Mouse (Mus musculus) left cerebral cortex, postnatal 36 days (tissue): ENCODE results near the gene Tns3. TPM values are rescaled to one million over a fixed set of nuclear protein-coding genes. Genes with fewer than 3 reads are reported as not detected.

ENCODE experiments used
- DNase-seq, 2 experiments: peaks; one replicate each; pipeline ENCODE4 v3.0.0; 2021 to 2022; ENCODE audit warnings: low spot score in 2 of 2, mixed read lengths in 1 of 2
- intact Hi-C: fragments of 180-260 bp; cut with DNase I; formaldehyde crosslinking; loops from one replicate; pipeline ENCODE4 v1.15.1; 2025
- total RNA-seq, 2 experiments: library from RNA; stranded (reverse); gene quantifications; 2 replicates each; pipeline ENCODE4 v1.2.3; 2021

Tns3 gene
- 10 to 100 TPM; 36.9 to 39.4 TPM for total RNA-seq

- no peak for DNase-seq
- intact Hi-C loops = loop anchor here (5.0 kb wide), 2 partner anchors 42 to 127 kb away; no protein-coding TSS in a partner anchor
Observed at GRCm38 (mm10) chr11:8664393-8664743, at the start of gene Tns3. Gene Tns3 (minus strand): TSS chr11:8664535.

- no peak for DNase-seq
- intact Hi-C loops = no loop called here
Observed at GRCm38 (mm10) chr11:8706246-8707041, 42.1 kb upstream of the Tns3 start.

- intact Hi-C loops = no loop called here
- no peak for DNase-seq
Observed at GRCm38 (mm10) chr11:8705156-8705555, 40.8 kb upstream of the Tns3 start.

GRCm38 (mm10) chr11:8703876-8704275, 39.5 kb upstream of the Tns3 start:
- no peak for DNase-seq

GRCm38 (mm10) chr11:8702532-8702886, 38.2 kb upstream of the Tns3 start:
- intact Hi-C loops = no loop called here
- no peak for DNase-seq

More at GRCm38 (mm10) chr11:8703876-8704275, 39.5 kb upstream of the Tns3 start:
- intact Hi-C loops = no loop called here

DNA sequence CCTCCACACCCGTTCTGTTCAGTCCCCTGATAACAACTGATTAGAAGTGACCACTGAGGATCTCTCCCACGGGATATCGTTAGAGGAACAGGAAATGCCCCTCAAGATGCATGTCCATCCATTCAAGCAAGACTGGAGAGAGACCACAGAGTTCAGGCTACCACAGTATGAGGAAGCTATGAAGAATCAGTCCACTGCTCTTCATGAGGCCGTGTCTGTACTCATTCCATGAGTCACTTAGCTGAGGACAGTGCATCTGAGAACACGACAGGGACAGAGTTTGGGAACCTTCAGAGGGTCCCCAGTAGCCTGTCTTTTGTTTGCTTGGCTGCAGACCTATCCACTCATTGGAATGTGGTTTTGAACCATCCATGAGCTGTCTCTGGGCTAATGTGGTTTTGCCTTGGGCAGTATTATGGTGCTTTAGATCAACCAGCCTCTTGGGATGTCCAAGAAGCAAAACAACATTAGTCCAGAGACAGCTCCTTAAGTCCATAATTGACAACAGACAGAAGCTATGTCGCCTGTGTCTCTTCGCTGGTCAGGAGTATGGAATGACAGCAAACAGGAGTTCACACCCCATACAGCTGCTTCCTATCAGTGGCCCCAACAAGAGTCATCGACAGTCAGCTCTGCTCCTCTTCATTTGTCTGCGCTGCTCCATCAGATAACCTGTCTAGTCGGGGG, 37.7 kb upstream of the Tns3 start:
- no peak for DNase-seq
- intact Hi-C loops = no loop called here

DNA sequence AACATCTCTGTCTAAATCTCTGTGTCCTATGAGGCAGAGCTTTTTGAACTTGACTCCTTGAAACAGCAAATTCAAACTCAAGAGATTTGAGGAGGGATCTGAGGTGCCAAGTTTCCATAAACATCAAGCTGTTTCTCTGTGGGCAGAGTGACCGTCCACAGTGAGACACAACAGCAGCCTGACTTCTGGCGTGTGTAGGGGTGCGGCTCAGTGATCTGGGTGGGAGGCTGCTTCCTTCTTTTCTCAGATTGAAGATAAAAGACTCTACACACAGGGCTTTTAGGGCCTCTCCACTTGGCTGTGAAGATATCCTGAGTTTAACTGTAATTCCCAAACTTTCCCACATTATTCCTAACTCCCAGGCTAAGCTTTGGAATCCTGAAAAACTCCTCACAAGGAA, 37.1 kb upstream of the Tns3 start:
- DNase-seq = no peak
- intact Hi-C loops = no loop called here

DNA sequence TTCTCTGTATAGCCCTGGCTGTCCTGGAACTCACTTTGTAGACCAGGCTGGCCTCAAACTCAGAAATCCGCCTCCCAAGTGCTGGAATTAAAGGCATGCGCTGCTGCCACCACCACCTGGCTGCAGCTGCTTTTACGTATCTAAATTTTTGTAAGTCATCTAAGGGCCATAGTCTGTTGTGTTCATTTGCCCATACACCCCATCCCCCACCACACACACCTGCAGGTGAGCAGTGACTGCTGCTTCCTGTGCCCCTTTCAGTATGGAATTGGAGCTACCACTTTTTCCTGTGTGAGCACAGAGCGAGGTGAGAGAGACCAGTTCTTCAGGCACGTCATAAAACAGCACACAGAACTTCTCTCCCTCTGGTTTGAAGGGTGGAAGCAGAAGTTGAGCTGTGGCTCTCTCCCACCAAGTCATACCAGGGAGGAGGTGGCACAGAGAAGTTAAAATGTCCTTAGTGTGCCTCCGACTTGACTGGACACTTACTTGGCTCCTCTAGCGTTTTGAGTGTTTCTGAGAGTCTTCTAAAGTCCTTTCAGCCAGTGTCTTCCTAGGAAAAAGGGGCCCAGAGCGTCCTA, 36.4 kb upstream of the Tns3 start:
- intact Hi-C loops = no loop called here
- DNase-seq = no peak

GRCm38 (mm10) chr11:8699777-8700176, 35.4 kb upstream of the Tns3 start:
- DNase-seq = no peak
- intact Hi-C loops = no loop called here

GRCm38 (mm10) chr11:8697670-8698069, 33.3 kb upstream of the Tns3 start:
- intact Hi-C loops = no loop called here
- DNase-seq = no peak

- intact Hi-C loops = no loop called here
Observed at GRCm38 (mm10) chr11:8694096-8694495, 29.8 kb upstream of the Tns3 start.

DNA sequence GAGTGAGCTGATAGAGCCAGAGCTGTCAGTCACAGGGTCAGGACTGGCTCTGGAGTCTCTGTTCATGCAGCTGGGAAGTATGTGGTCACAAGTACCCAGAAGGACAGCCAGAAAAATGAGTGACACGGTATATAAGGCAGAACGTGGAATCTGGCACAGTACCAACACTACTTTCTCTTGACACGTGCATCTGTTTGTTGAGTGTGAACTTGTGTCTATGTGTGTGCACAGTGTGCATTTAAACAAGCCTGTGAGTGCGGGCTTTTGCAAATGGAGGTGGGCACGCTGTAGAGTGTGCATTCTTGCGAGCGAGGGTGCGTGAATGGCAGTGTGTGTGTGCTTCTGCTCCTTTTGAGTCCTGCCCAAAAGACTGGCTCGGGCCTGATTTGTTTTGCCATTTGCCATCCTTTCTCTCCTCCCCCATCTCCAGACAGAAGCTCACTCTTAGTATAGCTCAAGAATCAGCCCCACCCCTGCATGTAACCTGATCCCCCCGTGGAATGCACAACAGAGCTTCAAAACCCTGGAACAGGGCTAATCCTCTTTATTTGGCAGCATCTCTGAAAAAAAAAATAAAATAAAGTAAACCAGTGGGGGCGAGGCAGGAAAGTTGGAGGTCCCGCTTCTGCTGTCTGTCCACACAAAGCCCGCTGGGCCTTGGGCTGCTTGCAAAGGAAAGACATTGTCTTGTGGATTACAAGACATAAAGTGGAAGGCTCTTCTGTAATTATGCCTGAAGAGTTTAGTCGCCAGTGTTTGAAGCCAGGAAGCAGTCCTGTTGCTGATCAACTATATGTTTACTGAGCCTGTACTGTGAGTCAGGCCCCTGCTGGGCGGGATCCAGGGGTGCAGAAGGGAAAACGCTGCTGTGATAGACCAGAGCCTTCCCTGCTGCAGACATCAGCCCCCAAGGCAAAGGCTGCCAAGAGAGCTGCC, 28.5 kb upstream of the Tns3 start:
- intact Hi-C loops = no loop called here
- no peak for DNase-seq

More at GRCm38 (mm10) chr11:8694096-8694495, 29.8 kb upstream of the Tns3 start:
- DNase-seq = no peak

DNA sequence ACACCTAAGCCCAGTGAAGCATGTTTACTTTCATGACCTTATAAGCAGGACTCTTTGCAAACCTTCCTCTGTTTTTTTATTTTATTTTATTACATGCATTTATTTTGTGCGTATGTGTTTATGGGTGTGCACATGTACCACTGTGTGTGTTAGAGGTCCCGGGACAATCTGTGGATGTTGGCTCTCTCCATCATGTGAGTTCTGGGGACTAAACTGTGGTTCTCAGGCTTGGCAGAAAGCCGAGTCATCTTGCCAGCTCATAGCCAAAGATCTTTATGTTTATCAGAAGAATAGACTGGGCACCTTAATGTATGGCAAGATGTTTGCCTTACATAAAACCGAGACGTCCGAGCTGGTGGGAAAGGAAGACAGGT, 27.8 kb upstream of the Tns3 start:
- intact Hi-C loops = no loop called here
- no peak for DNase-seq

- intact Hi-C loops = no loop called here
- DNase-seq = no peak
Observed at GRCm38 (mm10) chr11:8691605-8692004, 27.3 kb upstream of the Tns3 start.

GRCm38 (mm10) chr11:8690633-8691032, 26.3 kb upstream of the Tns3 start:
- no peak for DNase-seq
- intact Hi-C loops = no loop called here

DNA sequence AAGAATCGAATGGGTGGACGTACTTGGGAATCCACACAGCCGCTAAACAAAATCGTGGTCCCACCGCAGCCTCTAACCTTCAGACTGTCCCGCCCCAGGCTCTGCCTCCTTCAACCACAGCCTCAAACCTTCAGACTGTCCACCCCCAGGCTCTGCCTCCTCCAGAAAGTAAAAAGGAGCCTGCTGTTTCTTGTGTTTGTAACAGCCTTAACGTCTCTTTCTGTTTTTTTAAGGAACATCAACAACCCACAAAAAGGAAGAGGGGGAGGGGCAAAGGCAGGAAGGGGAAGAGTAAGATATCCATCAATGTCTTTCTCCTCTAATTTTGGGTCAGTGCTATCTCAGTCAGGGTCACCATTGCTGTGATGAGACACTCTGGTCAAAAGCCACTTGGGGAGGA, 25.2 kb upstream of the Tns3 start:
- DNase-seq = no peak
- intact Hi-C loops = no loop called here

GRCm38 (mm10) chr11:8688907-8689306, 24.6 kb upstream of the Tns3 start:
- DNase-seq = no peak
- intact Hi-C loops = no loop called here

- no peak for DNase-seq
- intact Hi-C loops = no loop called here
Observed at GRCm38 (mm10) chr11:8686501-8686900, 22.2 kb upstream of the Tns3 start.

DNA sequence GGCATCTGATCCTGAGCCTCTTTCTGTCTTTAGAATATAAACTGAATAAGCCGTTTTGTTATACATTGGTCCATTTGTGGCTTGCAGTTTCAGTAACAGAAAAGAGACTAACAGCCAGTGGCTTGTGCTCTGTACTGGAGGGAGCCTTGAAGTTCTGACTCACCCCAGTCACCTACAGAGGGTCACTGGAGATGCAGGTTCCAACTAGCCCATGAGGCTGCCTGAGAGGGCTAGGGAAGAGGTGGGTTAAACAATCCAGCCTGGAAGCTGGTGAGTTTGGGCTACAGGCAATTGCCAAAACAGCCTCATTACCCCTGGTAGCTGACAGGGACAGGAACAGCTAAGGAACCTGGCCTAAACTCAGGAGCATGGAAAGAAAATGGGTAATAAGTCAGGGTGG, 21.7 kb upstream of the Tns3 start:
- no peak for DNase-seq
- intact Hi-C loops = no loop called here

GRCm38 (mm10) chr11:8685195-8685594, 20.9 kb upstream of the Tns3 start:
- intact Hi-C loops = no loop called here
- no peak for DNase-seq
